Mouse (Mus musculus) heart, postnatal 25 days (tissue): ENCODE data around the gene Sept1. TPM values are rescaled to one million over a fixed set of nuclear protein-coding genes. Genes with fewer than 3 reads are reported as not detected.
A peak's percentile ranks its signal among the peaks of the same experiment; 100 is the strongest.
"Not testable (repeated sequence)": the region's sequence is repeated elsewhere in the genome, so short reads cannot be mapped to it uniquely, and the experiment has no call there.

ENCODE experiments used
- DNase-seq: peaks from one replicate; pipeline ENCODE4 v3.0.0; 2022; ENCODE audit warnings: low spot score
- intact Hi-C: fragments of 180-260 bp; cut with DNase I; formaldehyde crosslinking; loops from one replicate; pipeline ENCODE4 v1.15.1; 2025
- total RNA-seq, 2 experiments: library from RNA; stranded (reverse); gene quantifications; 2 replicates each; pipeline ENCODE4 v1.2.3; 2021

Sept1 gene
- total RNA-seq, 2 experiments from 2014 or later = 3.2 to 6.7 TPM

DNA sequence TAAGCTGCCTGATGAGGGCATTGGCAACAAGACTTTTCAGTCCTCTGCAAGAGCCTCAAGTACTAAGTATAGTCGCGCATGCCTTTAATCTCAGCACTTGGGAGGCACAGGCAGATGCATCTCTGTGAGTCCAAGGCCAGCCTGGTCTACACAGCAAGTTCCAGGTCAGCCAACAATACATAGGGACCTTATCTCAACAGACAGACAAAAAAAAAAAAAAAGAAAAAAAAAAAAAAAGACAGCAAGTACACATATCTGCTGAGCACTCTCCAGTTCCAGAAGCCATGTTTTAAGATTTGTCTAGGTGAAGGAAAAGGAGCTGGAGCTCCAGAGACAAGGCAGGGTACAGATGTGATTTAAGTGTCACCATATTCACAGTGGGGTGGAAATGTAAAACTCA is 23.0 kb upstream of the Sept1 start:
- intact Hi-C loops = loop anchor here (5.0 kb wide), 1 partner anchor 216 kb away; no protein-coding TSS in a partner anchor
- DNase-seq = no peak

DNA sequence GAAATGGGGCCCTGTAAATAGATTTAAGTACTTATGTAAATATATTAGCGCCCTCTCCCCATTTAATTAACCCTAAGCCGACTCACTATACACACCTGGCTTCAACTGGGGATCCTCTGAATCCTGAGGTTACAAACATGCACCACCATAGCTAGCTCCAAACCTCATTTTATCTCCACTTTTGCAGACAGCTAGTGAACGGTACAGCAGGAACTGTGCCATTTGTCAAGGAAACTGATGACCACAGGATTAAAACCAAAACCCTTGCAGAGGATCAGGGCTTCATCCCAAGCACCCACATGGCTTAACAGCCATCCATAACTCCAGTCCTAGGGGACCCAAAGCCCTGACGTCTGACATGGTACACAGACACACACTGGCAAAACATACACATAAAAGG is 22.1 kb upstream of the Sept1 start:
- DNase-seq = no peak
- intact Hi-C loops = loop anchor here (5.0 kb wide), 1 partner anchor 217 kb away; no protein-coding TSS in a partner anchor

DNA sequence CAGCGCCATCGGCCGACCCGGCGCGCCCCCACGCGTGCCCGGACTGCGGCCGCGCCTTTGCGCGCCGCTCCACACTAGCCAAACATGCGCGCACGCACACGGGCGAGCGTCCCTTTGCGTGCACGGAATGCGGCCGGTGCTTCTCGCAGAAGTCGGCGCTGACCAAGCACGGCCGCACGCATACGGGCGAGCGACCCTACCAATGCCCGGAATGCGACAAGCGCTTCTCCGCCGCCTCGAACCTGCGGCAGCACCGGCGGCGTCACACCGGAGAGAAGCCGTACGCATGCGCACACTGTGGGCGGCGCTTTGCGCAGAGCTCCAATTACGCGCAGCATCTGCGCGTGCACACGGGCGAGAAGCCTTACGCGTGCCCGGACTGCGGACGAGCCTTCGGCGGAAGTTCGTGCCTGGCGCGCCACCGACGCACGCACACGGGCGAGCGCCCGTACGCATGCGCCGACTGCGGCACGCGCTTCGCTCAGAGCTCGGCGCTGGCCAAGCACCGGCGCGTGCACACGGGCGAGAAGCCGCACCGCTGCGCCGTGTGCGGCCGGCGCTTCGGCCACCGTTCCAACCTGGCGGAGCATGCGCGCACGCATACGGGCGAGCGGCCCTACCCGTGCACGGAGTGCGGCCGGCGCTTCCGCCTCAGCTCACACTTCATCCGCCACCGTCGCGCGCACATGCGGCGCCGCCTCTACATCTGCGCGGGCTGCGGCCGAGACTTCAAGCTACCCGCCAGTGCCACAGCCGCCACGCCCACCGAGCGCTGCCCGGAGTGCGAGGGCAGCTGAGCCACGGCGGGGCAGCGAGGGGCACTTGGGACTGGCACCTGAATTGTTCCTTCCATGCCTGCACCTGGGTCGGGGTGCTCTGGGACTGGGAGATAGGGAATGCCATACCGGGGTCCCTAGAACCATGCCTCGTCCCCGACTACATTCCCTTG is 21.2 kb upstream of the Sept1 start:
- intact Hi-C loops = loop anchor here (2.0 kb wide), 1 partner anchor 21 kb away; the partner anchor contains the start of genes Sept1 and Zfp553
- DNase-seq = peak; percentile 89

DNA sequence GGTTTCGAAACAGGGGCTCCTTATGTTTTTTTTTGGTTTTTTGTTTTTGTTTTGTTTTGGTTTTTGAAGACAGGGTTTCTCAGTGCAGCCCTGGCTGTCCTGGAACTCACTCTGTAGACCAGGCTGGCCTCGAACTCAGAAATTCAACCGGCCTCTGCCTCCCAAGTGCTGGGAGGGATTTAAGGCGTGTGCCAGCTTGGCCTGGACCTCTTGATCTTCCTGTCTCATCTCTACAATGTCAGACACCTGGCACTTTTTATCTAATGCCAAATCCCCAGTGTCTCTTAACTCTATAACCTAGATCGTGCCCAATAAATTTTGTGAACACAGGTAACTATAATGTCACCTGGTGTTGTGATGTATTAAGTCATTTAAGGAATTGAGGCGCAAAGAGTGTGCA is 20.4 kb upstream of the Sept1 start:
- intact Hi-C loops = loop anchor here (2.0 kb wide), 1 partner anchor 21 kb away; the partner anchor contains the start of genes Sept1 and Zfp553
- no peak for DNase-seq

DNA sequence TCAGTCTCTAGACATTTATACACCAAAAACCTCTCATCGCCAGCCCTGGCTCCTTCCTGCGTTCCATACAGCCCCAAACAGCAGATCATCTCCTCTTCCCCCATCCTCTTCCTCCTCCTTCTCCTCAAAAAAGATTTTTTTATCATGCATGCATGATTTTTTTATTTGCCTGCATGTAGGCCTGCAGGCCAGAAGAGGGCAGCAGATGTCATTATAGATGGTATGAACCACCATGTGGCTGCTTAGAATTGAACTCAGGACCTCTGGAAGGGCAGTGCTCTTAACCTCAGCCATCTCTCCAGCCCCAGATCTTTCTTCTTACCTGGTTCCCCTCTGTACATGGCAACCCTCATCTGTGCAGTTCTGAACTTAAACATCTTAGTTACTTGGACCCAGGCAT is 19.5 kb upstream of the Sept1 start:
- DNase-seq = no peak
- intact Hi-C loops = loop anchor here (2.0 kb wide), 1 partner anchor 20 kb away; the partner anchor contains the start of genes Sept1 and Zfp553

DNA sequence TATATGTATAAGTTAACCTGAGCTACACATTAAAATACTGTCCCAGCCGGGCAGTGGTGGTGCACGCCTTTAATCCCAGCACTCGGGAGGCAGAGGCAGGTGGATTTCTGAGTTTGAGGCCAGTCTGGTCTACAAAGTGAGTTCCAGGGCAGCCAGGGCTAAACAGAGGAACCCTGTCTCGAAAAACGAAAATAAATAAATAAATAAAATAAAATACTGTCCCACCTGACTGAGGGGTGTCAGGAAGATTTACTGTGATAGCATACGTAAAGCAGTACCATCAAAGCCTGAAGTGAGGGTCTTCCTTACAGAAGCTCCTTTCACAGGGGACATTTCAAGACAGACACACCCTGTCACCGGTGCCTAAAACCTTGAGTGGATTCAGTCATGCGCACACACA is 17.6 kb upstream of the Sept1 start:
- intact Hi-C loops = not testable (repeated sequence)

DNA sequence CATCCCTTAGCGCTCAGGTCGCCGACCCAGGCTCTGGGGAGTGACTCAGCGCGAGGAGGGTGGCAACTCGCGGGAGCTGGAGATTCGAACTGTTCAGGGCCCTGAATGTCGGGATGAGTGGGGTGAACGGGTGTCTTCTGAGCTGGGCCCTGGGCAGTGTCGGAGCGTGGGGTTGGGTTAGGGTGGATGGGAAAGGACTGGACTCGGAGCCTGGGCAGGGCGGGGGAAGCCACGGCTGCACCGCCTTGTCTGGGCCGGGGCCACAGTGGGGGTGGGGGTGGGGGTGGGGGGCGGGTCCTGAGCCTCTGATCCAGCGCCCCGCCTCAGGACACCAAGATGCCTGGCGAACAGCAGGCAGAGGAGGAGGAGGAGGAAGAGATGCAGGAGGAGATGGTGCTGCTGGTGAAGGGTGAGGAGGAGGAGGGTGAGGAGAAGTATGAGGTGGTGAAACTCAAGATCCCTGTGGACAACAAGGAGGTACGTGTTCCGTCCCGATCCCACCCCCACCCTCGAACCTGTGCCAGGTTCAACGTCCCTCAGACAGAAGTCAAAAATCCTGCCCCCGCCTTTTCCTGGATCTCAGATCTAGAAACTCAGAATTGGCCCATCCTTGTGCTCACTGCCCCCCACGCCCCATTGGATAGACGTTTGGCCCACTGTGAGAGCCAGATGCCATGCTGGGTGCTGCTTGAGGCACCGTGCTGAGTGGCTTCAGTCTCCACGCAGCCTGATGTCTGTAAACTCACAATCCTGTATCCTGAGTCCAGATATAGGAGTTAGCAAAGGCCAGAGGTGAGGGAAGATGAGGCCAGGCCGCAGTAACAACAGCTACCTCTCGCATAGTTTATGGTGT is 12.0 kb upstream of the Sept1 start:
- intact Hi-C loops = no loop called here
- no peak for DNase-seq

More for the DNA sequence above, 17.6 kb upstream of the Sept1 start:
- DNase-seq = not testable (repeated sequence)

DNA sequence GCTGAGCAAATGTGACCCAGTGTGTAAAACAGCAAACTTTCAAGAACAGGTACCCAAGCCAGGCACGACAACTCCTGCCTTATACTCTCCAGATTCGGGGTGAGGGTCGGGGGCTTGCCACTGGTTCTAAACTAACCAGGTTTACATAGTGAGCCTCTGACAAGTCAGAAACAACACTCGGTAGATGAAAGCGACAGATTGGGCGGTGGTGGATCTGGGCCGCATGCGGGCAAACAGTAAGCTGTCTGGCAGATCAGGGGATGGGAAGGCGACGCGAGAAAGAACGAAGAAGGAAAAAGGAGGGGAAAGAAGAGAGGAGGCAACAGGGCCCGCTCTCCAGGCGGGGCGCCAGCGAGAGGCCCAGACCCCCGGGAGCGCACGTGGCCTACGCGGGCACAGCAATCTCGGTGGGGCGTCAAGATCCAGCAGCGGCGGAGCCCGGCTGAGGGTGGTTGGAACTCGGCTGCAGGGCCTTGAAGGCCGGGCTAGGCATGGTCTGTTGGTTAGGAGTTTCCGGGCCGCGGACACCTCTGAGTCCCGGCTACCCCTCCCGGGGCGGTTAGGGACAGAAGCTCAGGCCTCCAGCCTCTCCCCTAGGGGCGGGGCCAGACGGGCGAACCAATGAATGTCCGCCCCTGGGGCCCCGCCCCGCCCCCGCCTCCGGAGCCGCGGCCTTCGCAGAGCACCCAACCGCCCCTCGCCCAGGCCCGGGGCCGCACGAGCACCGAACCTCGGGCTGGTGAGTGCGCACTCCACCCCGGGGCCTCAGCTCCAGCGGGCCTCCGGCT is 11.1 kb upstream of the Sept1 start, which contains the start of gene Zfp771:
Gene Zfp771, plus strand, starts transcription at position 405 of the 788 bp plus-strand sequence.
- peak; percentile 90 for DNase-seq
- intact Hi-C loops = no loop called here

DNA sequence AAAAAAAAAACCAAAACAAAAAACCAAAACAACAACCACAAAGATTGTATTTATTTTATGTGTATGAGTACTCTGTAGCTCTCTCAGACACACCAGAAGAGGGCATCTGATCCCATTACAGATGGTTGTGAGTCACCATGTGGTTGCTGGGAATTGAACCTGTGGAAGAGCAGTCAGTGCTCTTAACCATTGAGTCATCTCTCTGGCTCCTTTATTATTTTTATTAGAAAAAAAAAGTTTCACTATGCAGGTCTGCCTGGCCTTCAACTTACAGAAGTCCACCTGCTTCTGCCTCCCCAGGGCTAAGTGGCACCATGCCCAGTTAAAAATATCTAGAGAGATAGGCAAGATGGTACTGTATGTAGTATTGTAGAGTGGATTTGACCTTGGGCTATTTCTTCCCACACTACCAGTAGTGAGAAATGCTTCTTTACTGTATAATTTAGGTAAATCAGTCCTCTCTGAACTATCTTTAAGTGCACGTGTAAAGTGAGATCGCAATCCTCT is 10.5 kb upstream of the Sept1 start:
- intact Hi-C loops = no loop called here
- no peak for DNase-seq

DNA sequence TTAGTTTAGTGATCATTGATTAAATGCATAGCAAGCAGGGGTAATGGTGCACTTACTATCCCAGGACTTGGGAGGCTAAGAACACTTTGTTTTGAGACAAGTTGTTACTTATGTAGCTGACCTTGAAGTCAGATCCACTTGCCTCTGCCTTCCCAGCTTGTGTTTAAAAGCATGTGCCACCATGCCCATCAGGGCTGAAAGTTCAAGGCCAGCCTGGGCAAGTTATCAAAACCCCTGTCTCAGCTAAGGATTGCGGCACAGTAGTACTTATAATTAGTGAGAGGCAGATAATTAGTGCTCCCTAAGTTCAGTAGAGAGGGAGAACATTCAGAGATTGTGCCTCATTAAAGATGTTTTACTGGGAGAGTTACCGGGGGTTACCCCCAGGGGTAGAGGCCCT is 1.8 kb upstream of the Sept1 start:
- intact Hi-C loops = no loop called here
- no peak for DNase-seq

DNA sequence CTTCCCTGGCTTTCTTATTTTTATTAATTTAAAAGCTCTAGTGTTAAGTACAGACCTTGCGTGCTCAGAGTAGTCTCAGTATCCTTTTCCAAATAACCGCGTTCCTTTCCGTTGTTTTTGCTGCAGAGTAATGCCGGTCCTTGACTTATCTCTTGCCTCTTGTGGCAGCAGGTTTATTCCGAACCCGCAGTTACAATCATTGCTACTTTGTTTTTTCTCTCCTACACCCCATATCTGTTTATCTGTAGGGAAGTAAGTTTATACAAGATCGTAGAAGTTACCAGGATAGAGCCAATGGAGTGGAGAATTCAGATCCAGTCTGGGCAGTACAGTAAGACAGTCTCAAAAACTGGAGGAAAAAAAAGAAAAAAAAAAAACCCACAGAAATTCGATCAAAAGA is 835 bp upstream of the Sept1 start:
- intact Hi-C loops = loop anchor here (2.0 kb wide), 1 partner anchor 19 kb away; no protein-coding TSS in a partner anchor

DNA sequence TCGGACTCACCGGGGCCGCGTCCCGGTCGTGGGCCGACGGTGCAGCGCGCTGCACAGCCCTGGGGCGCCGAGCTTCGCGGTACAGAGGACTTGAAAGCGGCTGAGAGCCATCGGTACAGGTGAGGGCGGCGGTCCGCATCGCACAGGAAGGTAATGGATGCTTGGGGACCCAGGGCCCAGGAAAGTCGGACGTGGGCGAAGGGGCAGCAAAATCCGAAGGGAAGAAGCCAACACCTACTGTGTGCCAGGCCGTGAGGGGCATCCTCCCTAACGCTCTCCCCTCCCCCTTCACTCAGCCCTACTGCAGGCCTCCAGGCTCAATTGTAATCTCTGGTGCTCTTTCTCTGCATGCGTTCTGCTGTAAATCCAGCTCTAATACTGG is 429 bp upstream of the Sept1 start:
- intact Hi-C loops = loop anchor here (2.0 kb wide), 1 partner anchor 19 kb away; no protein-coding TSS in a partner anchor
- DNase-seq = no peak

More for the DNA sequence above, 835 bp upstream of the Sept1 start:
- no peak for DNase-seq

DNA sequence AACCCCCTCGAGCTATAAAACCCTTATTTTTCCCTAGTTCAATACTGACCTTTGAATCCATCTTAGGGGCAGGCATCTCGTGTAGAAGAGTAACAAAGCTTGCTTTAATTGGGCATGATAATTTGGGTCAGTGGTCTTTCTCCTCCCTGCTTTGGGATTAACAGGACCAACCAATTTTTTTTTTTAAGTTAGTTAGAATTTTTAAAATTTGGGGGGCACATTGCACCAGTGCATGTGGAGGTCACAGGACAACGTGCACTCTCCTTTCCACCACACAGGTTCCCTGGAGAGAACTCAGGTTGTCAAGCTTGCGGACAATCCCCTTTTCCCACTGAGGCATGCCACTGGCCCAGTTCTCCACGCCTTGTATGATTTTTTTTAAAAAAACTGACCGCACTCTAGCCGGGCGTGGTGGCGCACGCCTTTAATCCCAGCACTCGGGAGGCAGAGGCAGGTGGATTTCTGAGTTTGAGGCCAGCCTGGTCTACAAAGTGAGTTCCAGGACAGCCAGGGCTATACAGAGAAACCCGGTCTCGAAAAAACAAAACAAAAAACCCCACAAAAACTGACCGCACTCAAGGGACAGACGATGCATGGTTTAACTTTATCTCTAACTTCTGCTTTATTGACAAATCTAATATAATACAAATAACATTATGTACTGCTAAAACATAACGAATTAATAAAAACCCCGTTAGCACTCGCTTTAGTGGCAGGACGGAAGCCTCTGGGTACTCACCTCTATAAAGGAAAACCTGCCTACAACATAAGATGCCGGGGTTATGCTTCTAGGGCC is 906 bp downstream of the Sept1 start:
- no peak for DNase-seq
- intact Hi-C loops = loop anchor here (2.0 kb wide), 2 partner anchors 17 to 21 kb away; no protein-coding TSS in a partner anchor

DNA sequence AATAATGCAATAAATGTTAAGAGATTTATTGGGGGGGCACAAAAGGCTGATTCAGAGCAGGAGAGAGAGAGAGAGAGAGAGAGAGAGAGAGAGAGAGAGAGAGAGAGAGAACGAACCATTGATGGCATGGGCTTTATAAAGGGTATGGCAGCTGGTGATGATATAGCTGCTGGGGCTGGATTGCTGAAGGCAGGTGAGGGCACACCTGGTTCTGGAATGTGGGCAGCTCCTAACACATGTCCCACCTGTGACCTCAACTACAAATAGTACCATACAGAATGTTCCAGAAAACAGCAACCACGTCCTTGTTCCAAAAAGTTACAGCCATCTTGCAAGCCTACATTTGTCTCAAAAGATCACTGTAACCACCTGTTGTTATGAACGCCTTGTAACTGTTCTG is 1.6 kb downstream of the Sept1 start:
- intact Hi-C loops = loop anchor here (2.0 kb wide), 1 partner anchor 17 kb away; no protein-coding TSS in a partner anchor
- no peak for DNase-seq

DNA sequence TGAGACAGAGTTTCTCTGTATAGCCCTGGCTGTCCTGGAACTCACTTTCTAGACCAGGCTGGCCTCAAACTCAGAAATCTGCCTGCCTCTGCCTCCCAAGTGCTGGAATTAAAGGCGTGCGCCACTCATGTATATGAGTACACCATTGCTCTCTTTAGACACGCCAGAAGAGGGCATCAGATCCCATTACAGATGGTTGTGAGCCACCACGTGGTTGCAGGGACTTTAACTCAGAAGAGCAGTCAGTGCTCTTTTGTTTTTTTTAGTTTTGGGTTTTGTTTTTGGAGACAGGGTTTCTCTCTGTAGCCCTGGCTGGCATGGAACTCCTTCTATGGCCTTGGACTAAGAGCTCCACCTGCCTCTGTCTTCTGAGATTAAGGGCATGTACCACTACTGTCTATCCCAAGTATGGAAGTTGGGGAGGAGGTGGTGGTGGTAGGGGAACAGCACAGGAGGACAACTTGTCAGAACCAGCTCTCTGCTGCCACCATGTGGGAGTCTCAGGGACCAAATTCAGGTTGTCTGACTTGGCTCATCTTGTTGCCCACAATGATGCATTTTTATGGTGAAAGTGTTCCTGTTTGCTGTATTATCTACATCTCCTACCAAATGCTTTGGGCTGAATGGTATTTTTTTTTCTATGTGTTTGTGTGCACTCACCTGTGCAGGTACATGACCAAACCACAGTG is 4.2 kb downstream of the Sept1 start:
- intact Hi-C loops = loop anchor here (10.0 kb wide), 1 partner anchor 104 kb away; the partner anchor contains the start of gene Qprt
- peak; percentile 32 for DNase-seq

DNA sequence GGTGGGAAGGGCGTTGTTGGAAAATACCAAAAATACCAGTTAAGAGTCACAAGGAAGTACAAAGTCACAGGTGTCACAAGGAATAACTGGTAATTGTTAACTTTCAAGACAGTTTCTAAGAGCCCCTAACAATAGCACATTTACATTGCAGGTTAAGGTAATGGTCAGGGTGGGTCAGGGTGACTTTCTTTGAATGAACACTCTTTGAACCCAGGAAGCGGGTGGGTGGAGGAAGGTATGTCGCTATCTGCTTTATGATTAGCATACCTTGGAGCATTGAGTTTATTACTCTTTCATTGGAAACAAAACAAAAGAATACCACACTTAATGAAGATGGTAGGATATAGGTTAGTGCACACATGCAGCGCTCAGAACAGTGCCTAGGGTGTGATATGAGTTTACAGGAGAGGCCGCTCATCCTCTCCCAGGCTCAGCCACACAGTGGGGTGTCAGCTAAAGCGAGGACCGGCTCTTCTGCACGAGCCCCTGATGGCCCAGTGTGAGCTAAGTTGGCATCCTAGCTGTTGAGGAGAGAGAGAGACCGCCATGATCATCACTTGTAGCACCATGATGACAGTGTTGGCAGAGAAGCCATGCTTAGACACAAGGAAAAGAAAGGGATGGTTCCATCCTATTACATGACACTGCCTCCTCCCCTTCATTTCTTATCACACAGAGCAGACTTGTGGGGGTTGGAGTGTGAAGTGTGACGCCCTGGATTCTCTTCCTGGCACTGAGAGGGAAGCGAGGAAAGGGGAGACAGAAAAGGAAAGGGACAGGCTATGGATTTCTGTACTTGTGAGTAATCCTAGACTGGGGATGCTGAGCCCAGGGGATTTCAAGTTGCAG is 7.6 kb downstream of the Sept1 start:
- DNase-seq = no peak
- intact Hi-C loops = loop anchor here (10.0 kb wide), 1 partner anchor 101 kb away; the partner anchor contains the start of gene Qprt

DNA sequence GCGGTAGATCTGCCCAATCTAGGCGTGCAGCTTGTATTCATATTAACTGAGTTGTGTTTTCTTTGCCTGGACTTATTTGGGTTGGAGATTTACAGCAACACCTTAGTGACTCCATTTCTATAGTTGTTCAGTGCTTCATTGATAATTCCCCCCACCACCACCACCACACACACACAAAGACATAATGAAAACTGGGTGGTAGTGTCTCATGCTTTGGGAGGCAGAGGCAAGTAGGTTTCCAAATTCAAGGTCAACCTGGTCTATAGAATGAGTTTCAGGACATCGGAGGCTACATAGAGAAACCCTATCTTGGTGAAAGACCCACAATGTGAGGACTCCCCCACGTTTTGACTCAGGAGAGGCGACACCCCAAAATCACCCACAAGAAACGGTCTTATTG is 8.3 kb downstream of the Sept1 start:
- intact Hi-C loops = loop anchor here (10.0 kb wide), 1 partner anchor 100 kb away; the partner anchor contains the start of gene Qprt
- DNase-seq = no peak
